Mouse (Mus musculus) kidney, adult 9 months (tissue): ENCODE measurements around the gene Gm45753.

Experiments
- DNase-seq: peaks from one replicate; pipeline ENCODE4 v3.0.0; 2022

The Gm45753 gene

DNA sequence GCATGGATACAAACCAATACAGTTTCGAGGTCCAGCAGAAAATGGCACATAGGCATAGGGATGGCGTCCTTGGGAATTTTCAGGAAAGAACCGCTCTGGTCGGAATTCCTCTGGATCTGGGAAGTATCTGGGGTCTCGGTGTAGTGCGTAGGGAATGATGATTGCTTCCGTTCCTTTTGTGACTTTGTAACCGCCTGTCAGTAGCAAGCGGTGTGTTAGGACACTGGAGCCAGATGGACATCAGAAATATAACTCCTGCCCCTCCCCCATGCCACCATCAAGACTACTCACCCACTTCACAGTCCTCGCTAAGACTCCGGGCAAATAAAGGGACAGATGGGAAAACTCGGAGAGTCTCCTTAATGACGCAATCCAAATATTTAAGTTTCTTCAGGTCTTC, at the start of gene Gm45753:
Gm45753 (minus strand) TSS at position 101 of the 400 bp plus-strand sequence.
- no peak for DNase-seq

DNA sequence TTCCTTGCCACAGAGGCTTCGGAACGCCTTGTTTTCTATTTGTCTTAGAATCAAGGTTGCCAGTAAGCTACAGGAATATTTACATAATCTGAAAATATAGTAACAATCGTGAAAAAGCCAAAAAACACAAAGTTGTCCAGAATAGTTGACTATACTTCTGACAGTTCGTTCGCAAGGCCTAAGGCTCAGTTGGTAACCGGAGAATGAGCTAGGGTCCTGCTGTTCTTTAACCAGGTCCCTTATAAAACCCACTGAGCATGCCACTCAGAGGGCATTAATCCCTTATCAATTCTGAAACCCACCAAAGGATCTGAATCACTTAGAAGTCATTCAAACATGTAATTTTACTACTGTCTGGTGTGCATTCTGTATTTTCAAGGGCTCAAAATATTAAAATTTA, 47.5 kb upstream of the Gm45753 start:
- DNase-seq, result peak; percentile 52

DNA sequence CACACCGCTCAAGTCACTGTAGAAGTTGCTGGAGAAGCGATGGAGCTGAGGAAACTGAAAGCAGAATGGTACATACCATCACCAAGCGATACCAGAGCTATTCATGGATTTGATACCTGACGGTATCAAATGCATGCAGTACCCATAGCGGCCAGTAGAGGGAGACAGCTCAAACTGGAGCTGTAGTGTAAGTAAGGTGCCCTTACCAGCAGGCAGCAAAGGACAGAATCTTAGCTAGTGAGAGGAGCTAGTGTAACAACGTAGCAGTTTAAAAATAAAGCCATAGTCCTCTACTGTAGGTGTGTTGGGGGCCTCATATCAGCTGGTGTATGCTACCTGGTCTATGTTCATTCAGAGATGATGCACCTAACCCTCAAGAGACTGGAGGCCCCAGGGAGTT, 36.8 kb upstream of the Gm45753 start:
- DNase-seq, result peak; percentile 76

- no peak for DNase-seq
These were observed 36.0 kb upstream of the Gm45753 start for GRCm38 (mm10) chr8:45344298-45344697.

DNA sequence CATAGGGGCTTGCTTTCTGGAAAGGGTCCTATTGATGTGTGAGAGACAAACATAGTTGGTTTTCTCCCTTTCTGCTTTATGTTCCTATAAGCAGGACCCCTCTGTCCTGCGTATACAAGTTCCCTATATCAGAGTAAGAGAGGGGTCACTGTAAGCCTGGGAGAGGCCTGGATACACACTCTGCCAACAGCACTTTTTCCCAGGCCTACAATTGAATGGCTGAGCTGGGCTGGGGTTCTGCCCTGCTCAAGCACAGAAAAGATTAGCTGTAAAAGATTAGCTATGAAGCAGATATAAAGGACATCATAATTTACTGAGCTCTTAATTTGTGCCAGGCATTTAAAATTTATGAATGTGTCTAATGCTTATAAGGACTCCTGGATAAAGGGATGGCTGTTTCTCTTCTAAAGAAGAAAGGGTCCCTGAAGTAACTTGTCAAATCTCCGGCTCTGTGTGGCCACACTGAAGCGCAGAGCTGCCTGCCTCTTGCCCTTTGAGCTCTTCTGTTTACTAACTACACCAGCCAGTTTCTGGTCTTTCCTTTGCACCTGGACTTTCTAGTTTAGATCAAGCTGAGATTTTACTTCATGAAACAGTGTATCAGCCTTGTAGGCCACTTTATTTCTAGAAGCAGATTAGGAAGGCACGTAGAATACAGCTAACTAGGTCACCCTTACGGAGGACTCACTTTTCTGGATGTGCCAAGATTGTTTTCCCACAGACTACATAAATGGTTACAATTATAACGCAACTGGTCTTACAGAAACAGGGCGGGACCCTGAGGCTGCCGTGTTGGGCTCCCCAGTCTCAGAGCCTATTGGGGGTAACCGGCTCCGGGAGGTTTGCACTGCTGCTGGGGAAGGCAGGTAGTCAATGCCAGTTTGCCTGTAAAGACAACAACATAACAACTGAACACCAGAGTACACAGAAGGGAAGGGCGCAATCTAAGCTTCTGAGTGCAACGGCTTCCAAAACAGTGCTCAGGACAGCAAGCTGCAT, 33.7 kb upstream of the Gm45753 start:
- no peak for DNase-seq

DNA sequence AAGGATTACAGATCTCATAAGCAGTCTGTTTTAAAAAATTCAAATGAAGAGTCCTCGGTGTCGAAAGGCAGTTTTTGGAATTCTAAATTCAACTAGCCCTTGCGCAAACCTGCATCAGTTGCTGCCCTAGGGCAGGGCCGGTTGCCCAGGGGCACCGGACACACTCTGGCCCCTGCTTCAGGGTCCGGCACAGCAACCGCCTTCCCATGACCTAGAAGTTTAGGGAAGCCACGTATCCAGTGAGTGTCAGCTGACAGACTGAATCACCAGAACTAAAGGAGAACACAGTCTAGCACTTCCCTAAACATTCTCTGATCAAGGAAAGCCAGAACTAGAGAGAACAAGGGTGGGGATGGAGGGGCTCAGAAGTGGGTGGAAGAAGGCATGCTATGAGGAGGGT, 25.2 kb upstream of the Gm45753 start:
- no peak for DNase-seq

- DNase-seq, result peak; percentile 71
These were observed 24.6 kb upstream of the Gm45753 start, which contains the start of gene Cyp4v3 for GRCm38 (mm10) chr8:45332685-45333409. Cyp4v3 (minus strand) TSS chr8:45333216.

GRCm38 (mm10) chr8:45330856-45331255, 22.6 kb upstream of the Gm45753 start:
- DNase-seq, result no peak

GRCm38 (mm10) chr8:45329206-45329980, 21.1 kb upstream of the Gm45753 start:
- no peak for DNase-seq

DNA sequence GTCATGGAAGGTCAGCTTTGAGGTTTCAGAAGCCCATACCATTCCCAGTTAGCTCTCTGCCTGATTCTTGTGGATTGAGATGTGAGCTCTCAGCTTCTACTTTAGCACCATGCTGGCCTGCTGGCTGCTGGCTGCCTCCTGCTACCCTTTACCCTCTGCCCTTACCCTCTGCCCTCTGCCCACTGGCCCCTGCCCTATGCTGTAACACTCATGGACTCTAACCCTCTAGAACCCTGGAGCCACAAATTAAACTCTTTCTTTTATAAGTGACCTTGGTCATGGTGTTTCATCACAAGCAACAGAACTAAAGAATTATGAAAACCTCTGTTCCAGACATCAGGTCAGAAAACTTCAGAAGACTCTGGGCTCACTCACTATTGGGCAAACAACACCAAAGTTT, 18.8 kb upstream of the Gm45753 start:
- DNase-seq, result peak; percentile 35

DNA sequence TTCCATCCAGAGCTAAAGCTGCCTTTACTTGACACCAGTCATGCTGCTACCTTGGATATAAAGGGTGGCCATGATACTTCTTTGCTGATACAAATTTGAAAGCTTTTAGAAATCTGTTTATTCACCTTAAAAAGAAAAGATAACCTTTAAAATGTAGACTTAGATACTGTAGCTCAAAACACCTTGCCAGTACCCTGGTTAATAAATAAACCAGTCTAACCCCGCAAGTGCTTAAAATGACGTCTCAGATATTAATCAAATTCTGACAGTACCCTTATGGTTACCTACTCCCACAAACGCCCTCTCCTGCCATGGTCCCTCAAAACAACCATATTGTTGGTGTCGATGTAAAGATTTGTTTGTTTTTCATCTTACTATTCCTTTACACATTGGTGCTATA, 15.9 kb upstream of the Gm45753 start:
- no peak for DNase-seq

GRCm38 (mm10) chr8:45321365-45321764, 13.1 kb upstream of the Gm45753 start:
- DNase-seq, result no peak

DNA sequence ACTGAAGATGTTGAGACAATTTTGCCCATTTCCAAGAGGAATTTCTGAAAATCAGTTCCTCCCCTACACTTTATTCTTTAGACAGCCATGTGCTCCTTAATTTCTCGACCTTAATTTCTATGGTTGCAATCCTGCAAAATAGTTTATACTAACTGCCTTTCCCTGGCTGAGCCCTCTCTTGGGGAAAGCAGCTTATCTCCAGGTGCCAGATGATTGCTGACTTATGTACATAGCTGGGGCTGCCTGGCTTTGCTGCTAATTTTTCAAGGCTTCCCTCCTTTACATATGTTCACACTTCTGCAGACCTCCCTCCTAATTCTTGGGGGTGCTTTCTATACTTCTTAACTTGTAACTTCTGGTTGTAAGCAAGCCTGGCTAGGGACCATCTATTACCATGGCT, 12.7 kb upstream of the Gm45753 start:
- no peak for DNase-seq

DNA sequence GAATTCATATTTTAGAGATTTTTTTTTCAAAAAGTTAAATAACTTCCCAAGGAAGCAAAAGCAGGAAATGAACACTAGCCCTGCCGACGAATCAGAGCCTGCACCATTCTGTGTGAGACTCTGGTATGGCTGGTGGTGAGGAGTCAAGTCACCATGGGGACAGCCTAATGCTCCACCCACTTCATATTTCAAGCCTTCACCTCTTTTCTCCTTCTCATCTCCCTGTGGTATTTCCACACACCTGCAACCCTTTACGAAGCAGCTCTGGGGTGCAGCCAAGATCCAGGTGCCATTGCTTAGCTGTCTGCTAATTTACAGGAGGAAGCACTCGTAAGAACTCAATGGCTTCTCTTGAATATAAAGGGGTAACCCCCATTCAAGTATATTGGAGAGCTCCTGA, 2.7 kb upstream of the Gm45753 start:
- no peak for DNase-seq

- DNase-seq, result no peak
These were observed 2.8 kb downstream of the Gm45753 start for GRCm38 (mm10) chr8:45305479-45305878.

DNA sequence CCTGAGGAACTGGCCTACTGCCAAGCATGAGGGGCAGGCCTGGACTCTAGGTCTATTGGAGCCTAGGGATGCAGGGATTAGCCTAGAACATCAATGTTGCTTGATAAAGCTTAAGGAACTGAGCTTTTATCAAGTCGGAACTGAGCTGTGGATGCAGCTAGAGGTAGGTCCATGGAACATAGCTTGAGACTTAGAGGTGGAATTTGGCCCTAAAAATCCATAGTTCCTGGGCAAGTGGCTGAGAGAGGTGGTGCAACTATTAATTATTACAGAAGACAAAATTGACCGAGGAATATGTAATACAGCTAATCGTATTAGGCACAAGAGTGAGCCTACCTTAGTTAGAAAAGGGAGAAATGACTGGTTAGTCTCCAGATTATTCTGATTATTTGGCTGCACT, 3.9 kb downstream of the Gm45753 start:
- DNase-seq, result no peak

- DNase-seq, result no peak
These were observed 5.9 kb downstream of the Gm45753 start for GRCm38 (mm10) chr8:45302390-45302789.

DNA sequence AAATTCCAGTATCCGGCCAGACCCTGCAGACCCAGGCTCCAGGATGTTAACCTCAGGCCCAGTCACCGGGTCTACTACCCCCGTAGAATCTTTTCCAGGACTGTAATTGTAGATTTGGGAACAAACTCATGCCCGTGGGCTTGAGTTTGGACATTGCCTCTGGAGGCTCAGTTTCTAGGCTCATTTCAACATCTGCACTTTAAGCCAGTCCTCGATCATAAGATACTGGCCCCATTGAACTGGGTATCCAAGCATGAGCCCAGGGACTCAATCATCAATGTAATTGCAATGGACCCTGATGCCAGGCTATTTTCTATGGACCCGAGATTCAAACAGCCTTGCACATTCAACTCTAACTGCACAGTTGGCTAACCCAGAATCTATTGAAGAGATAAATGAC, 13.0 kb downstream of the Gm45753 start:
- DNase-seq, result no peak

DNA sequence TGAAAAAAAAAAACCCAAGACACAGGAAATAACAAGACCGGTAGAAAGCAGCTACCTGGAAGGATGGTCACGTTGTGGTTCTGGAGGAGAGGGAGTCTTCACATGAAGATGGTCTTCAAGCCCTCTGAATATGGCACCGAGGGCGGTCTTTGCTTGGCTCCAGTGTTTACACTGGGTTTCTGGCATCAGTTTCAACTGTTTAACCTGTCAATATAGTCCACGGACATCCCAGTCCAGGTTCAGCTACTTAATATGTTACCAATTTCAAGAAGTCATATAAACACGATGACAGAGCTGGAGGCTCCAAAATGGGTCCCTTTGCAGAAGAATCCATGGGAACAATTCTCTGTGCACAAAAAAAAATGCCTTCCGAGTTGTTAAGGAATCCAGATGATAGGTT, 13.6 kb downstream of the Gm45753 start, which contains the start of gene Klkb1:
Klkb1 (minus strand) TSS at position 173 of the 400 bp plus-strand sequence.
- DNase-seq, result peak; percentile 2

- DNase-seq, result no peak
These were observed 16.5 kb downstream of the Gm45753 start for GRCm38 (mm10) chr8:45291790-45292189.

- DNase-seq, result peak; percentile 24
These were observed 26.6 kb downstream of the Gm45753 start for GRCm38 (mm10) chr8:45281630-45282029.

GRCm38 (mm10) chr8:45277453-45277852, 30.8 kb downstream of the Gm45753 start:
- DNase-seq, result no peak

DNA sequence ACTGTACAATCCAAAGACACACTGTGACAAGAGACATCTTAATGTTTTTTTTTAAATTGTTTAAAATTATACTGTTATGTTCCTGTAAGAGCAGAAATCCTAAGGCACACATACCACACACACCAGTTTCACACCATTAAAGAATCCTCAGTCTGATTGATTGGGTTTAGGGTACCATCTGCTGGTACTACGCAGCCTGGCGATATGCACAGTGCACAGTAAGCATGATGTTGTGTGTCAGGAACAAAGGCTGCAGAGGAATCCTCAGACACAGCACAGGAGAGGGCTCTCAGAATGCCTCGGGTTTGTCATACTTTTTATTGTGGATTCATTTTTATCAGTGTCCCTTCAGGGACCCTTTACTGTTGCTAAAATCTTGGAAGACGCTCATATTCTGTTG, 33.9 kb downstream of the Gm45753 start:
- DNase-seq, result no peak
